Mouse (Mus musculus): ENCODE measurements around the gene Rasgrp1. TPM values are rescaled to one million over a fixed set of nuclear protein-coding genes. Genes with fewer than 3 reads are reported as not detected.

The Rasgrp1 gene
- polyA plus RNA-seq, 1 experiment = not detected

DNA sequence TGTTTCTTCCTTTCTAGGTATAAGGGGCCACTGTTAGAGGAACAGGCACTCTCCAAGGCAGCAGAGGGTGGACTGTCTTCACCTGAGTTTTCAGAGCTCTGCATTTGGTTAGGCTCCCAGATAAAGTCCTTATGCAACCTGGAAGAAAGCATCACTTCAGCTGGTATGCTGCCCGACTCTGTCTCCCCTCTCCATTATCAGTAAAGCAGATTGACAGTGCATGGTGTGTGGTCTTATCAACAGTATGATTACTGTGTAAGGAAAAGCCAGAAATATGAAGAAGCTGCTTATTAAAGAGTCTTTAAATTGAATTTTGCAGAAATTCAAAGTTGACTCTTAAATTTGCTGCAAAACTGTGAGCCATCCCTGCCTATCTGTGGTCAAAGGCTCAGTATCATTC lies 85.2 kb downstream of the Rasgrp1 start:
- Histone ChIP-seq H3K4me3 (no peak overlapping the region), H3K27me3 (ENCODE audit: control insufficient read depth, insufficient read depth, insufficient read length) (no peaks in the 10 kb centered on the region), H3K4me2 (ENCODE audit: low read depth) (no peak overlapping the region), H3K36me3 (ENCODE audit: control insufficient read depth, insufficient read depth) (peaks cover 30% of the 10 kb centered on the region), H3ac (ENCODE audit: control insufficient read depth, insufficient read length) (no peak overlapping the region), H3K79me2 (ENCODE audit: control insufficient read depth, insufficient read depth) (peaks cover 45% of the 10 kb centered on the region)
- TF ChIP-seq TCF12 (IDR thresholded peaks at IDR 0.05; ENCODE audit: insufficient read depth, poor library complexity, severe bottlenecking) (no peak), MYOD1 (IDR thresholded peaks at IDR 0.05; ENCODE audit: control insufficient read depth in 1 of 3, insufficient read length in 2 of 3, low read depth in 2 of 3) (no peak), SRF (IDR thresholded peaks at IDR 0.05; ENCODE audit: control insufficient read depth, insufficient read length, low read depth) (no peak)

- no peak overlapping the region for H3K4me3 ChIP-seq
- H3ac ChIP-seq (ENCODE audit: control insufficient read depth, insufficient read length) = no peak overlapping the region
- peaks cover 18% of the 10 kb centered on the region for H3K36me3 ChIP-seq (ENCODE audit: control insufficient read depth, insufficient read depth)
- peaks cover 67% of the 10 kb centered on the region for H3K79me2 ChIP-seq (ENCODE audit: control insufficient read depth, insufficient read depth)
- no peaks in the 10 kb centered on the region for H3K27me3 ChIP-seq (ENCODE audit: control insufficient read depth, insufficient read depth, insufficient read length)
- H3K4me2 ChIP-seq (ENCODE audit: low read depth) = no peak overlapping the region
- TF ChIP-seq REST (IDR thresholded peaks at IDR 0.05; ENCODE audit: insufficient read depth, insufficient read length) (no peak), SRF (IDR thresholded peaks at IDR 0.05; ENCODE audit: control insufficient read depth, insufficient read length, low read depth) (no peak), CEBPB (IDR thresholded peaks at IDR 0.05; ENCODE audit: insufficient read depth, poor library complexity, severe bottlenecking) (no peak), MAX (IDR thresholded peaks at IDR 0.05; ENCODE audit: low read depth) (no peak), E2F4 (IDR thresholded peaks at IDR 0.05; ENCODE audit: insufficient read depth) (no peak), POLR2AphosphoS2 (IDR thresholded peaks at IDR 0.05; ENCODE audit: insufficient read length, low read depth) (no peak), MYOG (IDR thresholded peaks at IDR 0.05; ENCODE audit: control insufficient read depth in 1 of 3, insufficient read depth in 1 of 3, insufficient read length in 2 of 3, low read depth in 2 of 3) (no peak), TCF3 (IDR thresholded peaks at IDR 0.05; ENCODE audit: insufficient read length, low read depth) (no peak), USF1 (IDR thresholded peaks at IDR 0.05; ENCODE audit: low read depth) (no peak), MYOD1 (IDR thresholded peaks at IDR 0.05; ENCODE audit: control insufficient read depth in 1 of 3, insufficient read length in 2 of 3, low read depth in 2 of 3) (no peak), TCF12 (IDR thresholded peaks at IDR 0.05; ENCODE audit: insufficient read depth, poor library complexity, severe bottlenecking) (no peak), POLR2A (IDR thresholded peaks at IDR 0.05; ENCODE audit: insufficient read length, low read depth) (no peak)
Measured at GRCm38 (mm10) chr2:117255415-117255814, 87.4 kb downstream of the Rasgrp1 start.

DNA sequence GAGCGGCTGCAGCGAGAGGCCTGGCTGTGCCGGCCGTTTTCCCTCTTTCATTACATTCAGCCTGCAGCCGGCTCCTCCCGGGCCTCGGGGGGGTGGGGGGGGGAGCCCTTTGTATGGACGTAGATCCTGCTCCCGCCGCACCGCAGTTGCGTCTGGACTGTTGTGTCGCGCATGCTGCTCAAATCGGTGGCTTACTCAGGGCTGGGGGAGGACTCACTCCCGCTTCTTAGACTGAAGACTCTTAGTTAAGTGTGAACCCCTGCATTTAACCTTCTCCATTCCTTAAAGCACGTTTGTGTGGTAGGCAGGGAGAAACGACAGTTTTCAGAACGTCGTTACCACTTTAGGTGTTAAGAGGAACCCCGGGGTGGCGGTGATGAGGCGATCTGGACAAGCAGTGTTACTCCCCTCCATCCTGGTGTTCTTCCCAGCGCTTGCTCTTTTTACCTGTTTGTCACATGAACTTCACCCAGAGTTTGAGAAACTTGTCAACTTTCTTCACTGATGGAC lies 92.7 kb downstream of the Rasgrp1 start:
- TF ChIP-seq MYOG (IDR thresholded peaks at IDR 0.05; ENCODE audit: control insufficient read depth in 1 of 3, insufficient read depth in 1 of 3, insufficient read length in 2 of 3, low read depth in 2 of 3) = no peak
- no peak for TF ChIP-seq SRF (IDR thresholded peaks at IDR 0.05; ENCODE audit: control insufficient read depth, insufficient read length, low read depth)
- TF ChIP-seq POLR2A (IDR thresholded peaks at IDR 0.05; ENCODE audit: insufficient read length, low read depth) = no peak
- TF ChIP-seq TCF12 (IDR thresholded peaks at IDR 0.05; ENCODE audit: insufficient read depth, poor library complexity, severe bottlenecking) = no peak
- TF ChIP-seq POLR2AphosphoS2 (IDR thresholded peaks at IDR 0.05; ENCODE audit: insufficient read length, low read depth) = no peak
- no peak for TF ChIP-seq E2F4 (IDR thresholded peaks at IDR 0.05; ENCODE audit: insufficient read depth)
- no peak for TF ChIP-seq MYOD1 (IDR thresholded peaks at IDR 0.05; ENCODE audit: control insufficient read depth in 1 of 3, insufficient read length in 2 of 3, low read depth in 2 of 3)
- no peak for TF ChIP-seq USF1 (IDR thresholded peaks at IDR 0.05; ENCODE audit: low read depth)
- TF ChIP-seq REST (IDR thresholded peaks at IDR 0.05; ENCODE audit: insufficient read depth, insufficient read length) = no peak
- no peak for TF ChIP-seq MAX (IDR thresholded peaks at IDR 0.05; ENCODE audit: low read depth)
- TF ChIP-seq CEBPB (IDR thresholded peaks at IDR 0.05; ENCODE audit: insufficient read depth, poor library complexity, severe bottlenecking) = no peak
- no peak for TF ChIP-seq TCF3 (IDR thresholded peaks at IDR 0.05; ENCODE audit: insufficient read length, low read depth)
- Histone ChIP-seq H3ac (ENCODE audit: control insufficient read depth, insufficient read length) (peak overlapping the region; percentile 67), H3K4me2 (ENCODE audit: low read depth) (peak overlapping the region; percentile 68), H3K27me3 (ENCODE audit: control insufficient read depth, insufficient read depth, insufficient read length) (peaks cover 2% of the 10 kb centered on the region), H3K79me2 (ENCODE audit: control insufficient read depth, insufficient read depth) (peaks cover 51% of the 10 kb centered on the region), H3K4me3 (peak overlapping the region; percentile 43), H3K36me3 (ENCODE audit: control insufficient read depth, insufficient read depth) (no peaks in the 10 kb centered on the region)

- H3K27me3 ChIP-seq (ENCODE audit: control insufficient read depth, insufficient read depth, insufficient read length) = peaks cover 9% of the 10 kb centered on the region
- H3K4me3 ChIP-seq = peak within 1 kb of the TSS; percentile 43
- peak within 1 kb of the TSS; percentile 67 for H3ac ChIP-seq (ENCODE audit: control insufficient read depth, insufficient read length)
- H3K4me2 ChIP-seq (ENCODE audit: low read depth) = peak within 1 kb of the TSS; percentile 80
- no peaks in the 10 kb centered on the region for H3K36me3 ChIP-seq (ENCODE audit: control insufficient read depth, insufficient read depth)
- peaks cover 45% of the 10 kb centered on the region for H3K79me2 ChIP-seq (ENCODE audit: control insufficient read depth, insufficient read depth)
- TF ChIP-seq MAX (IDR thresholded peaks at IDR 0.05; ENCODE audit: low read depth) = no peak
- no peak for TF ChIP-seq SRF (IDR thresholded peaks at IDR 0.05; ENCODE audit: control insufficient read depth, insufficient read length, low read depth)
- TF ChIP-seq POLR2AphosphoS2 (IDR thresholded peaks at IDR 0.05; ENCODE audit: insufficient read length, low read depth) = peak; percentile 58
- TF ChIP-seq POLR2A (IDR thresholded peaks at IDR 0.05; ENCODE audit: insufficient read length, low read depth) = peak; percentile 36
- TF ChIP-seq TCF3 (IDR thresholded peaks at IDR 0.05; ENCODE audit: insufficient read length, low read depth) = no peak
- no peak for TF ChIP-seq REST (IDR thresholded peaks at IDR 0.05; ENCODE audit: insufficient read depth, insufficient read length)
- TF ChIP-seq TCF12 (IDR thresholded peaks at IDR 0.05; ENCODE audit: insufficient read depth, poor library complexity, severe bottlenecking) = no peak
- no peak for TF ChIP-seq E2F4 (IDR thresholded peaks at IDR 0.05; ENCODE audit: insufficient read depth)
Measured at GRCm38 (mm10) chr2:117249255-117250000, 93.4 kb downstream of the Rasgrp1 start, which contains the start of gene Fam98b. TSS of gene Fam98b (plus strand) at chr2:117249739.

Measured in myocyte (in vitro differentiated cells).